11 mouse cellular contexts compared by ENCODE assay signal in genomic region chr16:56295888-56296648, GRCm38 (mm10).
DNase-seq lines count a peak whose midpoint lies in the region; ATAC-seq and TF ChIP-seq lines count a peak whose summit lies in the region.
"Had no signal": no experiment of that assay in that cellular context is flagged by ENCODE, and none has a peak within 500 bp of the region (broad histone marks: within the 10 kb centered on the region; RNA-seq: fewer than 3 reads in every experiment).

No protein-coding gene starts in this region.

- H3K4me1 ChIP-seq in heart, embryonic 10.5 days, result no peaks in the 10 kb centered on the region
- H3K4me1 ChIP-seq in neural tube, embryonic 13.5 days (replicated peaks), result no peaks in the 10 kb centered on the region
- no peaks in the 10 kb centered on the region for H3K4me1 ChIP-seq in stomach, postnatal 0 days (replicated peaks; ENCODE audit: control insufficient read depth, insufficient read depth)
- H3K4me1 ChIP-seq: embryonic facial prominence, embryonic 13.5 days; liver, embryonic 13.5 days had no signal

- TF ChIP-seq EP300 in stomach, postnatal 0 days (optimal IDR thresholded peaks at IDR 0.05), result no peak

- no peak overlapping the region for H3K4me2 ChIP-seq in neural tube, embryonic 13.5 days
- no peak overlapping the region for H3K4me2 ChIP-seq in stomach, postnatal 0 days (replicated peaks; ENCODE audit: low read depth)
- H3K4me2 ChIP-seq: embryonic facial prominence, embryonic 13.5 days; liver, embryonic 13.5 days had no signal

- no peaks in the 10 kb centered on the region for H3K36me3 ChIP-seq in heart, embryonic 10.5 days
- H3K36me3 ChIP-seq in neural tube, embryonic 13.5 days, result no peaks in the 10 kb centered on the region
- no peaks in the 10 kb centered on the region for H3K36me3 ChIP-seq in stomach, postnatal 0 days (ENCODE audit: control insufficient read depth, insufficient read depth, low read length)
- H3K36me3 ChIP-seq: embryonic facial prominence, embryonic 13.5 days; liver, embryonic 13.5 days had no signal

- H3K4me3 ChIP-seq in heart, embryonic 10.5 days, result no peak overlapping the region
- no peak overlapping the region for H3K4me3 ChIP-seq in neural tube, embryonic 13.5 days
- H3K4me3 ChIP-seq in stomach, postnatal 0 days (ENCODE audit: low read depth, low read length), result no peak overlapping the region
- H3K4me3 ChIP-seq: embryonic facial prominence, embryonic 13.5 days; liver, embryonic 13.5 days had no signal

- H3K27me3 ChIP-seq in heart, embryonic 10.5 days (ENCODE audit: insufficient read depth, poor library complexity, severe bottlenecking), result no peaks in the 10 kb centered on the region
- no peaks in the 10 kb centered on the region for H3K27me3 ChIP-seq in neural tube, embryonic 13.5 days
- no peaks in the 10 kb centered on the region for H3K27me3 ChIP-seq in stomach, postnatal 0 days (ENCODE audit: control insufficient read depth, insufficient read depth, low read length)
- H3K27me3 ChIP-seq: embryonic facial prominence, embryonic 13.5 days; liver, embryonic 13.5 days had no signal

- H3K9me3 ChIP-seq in heart, embryonic 10.5 days, result no peaks in the 10 kb centered on the region
- no peaks in the 10 kb centered on the region for H3K9me3 ChIP-seq in neural tube, embryonic 13.5 days
- H3K9me3 ChIP-seq in stomach, postnatal 0 days (ENCODE audit: control insufficient read depth, low read length), result no peaks in the 10 kb centered on the region
- H3K9me3 ChIP-seq: embryonic facial prominence, embryonic 13.5 days; liver, embryonic 13.5 days had no signal

- no peak overlapping the region for H3K9ac ChIP-seq in neural tube, embryonic 13.5 days
- no peak overlapping the region for H3K9ac ChIP-seq in stomach, postnatal 0 days (ENCODE audit: low read length)
- H3K9ac ChIP-seq: embryonic facial prominence, embryonic 13.5 days; liver, embryonic 13.5 days had no signal

- ATAC-seq in neural tube, embryonic 13.5 days (ENCODE audit: low read depth), result 0 out of 2 replicates have a peak, but pooled peaks have one; percentile 53
- peak; percentile 64; the same call in 1 of the 2 replicates for ATAC-seq in stomach, postnatal 0 days (ENCODE audit: low FRiP score, low TSS enrichment)
- no peak for ATAC-seq in megakaryocyte progenitor cell, adult 5-6 weeks (replicated peaks; ENCODE audit: poor library complexity)

- no peak for TF ChIP-seq CTCF in stomach, postnatal 0 days (IDR thresholded peaks at IDR 0.05; ENCODE audit: low read depth)

- 62% methylated on average over 3 of the region's 3 CpGs for WGBS in heart, embryonic 10.5 days
- WGBS in neural tube, embryonic 13.5 days, result 83% methylated on average over 3 of the region's 3 CpGs
- 42% methylated on average over 3 of the region's 3 CpGs for WGBS in stomach, postnatal 0 days

- no peak overlapping the region for H3K27ac ChIP-seq in heart, embryonic 10.5 days
- no peak overlapping the region for H3K27ac ChIP-seq in neural tube, embryonic 13.5 days (replicated peaks)
- no peak overlapping the region for H3K27ac ChIP-seq in stomach, postnatal 0 days (replicated peaks)
- H3K27ac ChIP-seq: embryonic facial prominence, embryonic 13.5 days; liver, embryonic 13.5 days had no signal

- DNase-seq in heart, adult 11 months, result peak; percentile 90
- no peak for DNase-seq in heart, embryonic 10.5 days (ENCODE audit: low spot score)
- DNase-seq in neural tube, embryonic 10.5 days (ENCODE audit: extremely low spot score, low spot score), result no peak
- peak; percentile 16 for DNase-seq in lung, postnatal 25 days (ENCODE audit: low spot score)
- no peak for DNase-seq in stomach, postnatal 0 days (ENCODE audit: low spot score)
- DNase-seq in spleen, adult 12 weeks (ENCODE audit: low spot score), result no peak
- DNase-seq: adrenal gland, postnatal 14 days; liver, embryonic 13.5 days had no signal

Comparison
In these comparisons a context has a peak if more than half of its experiments do, and no peak if none do; other contexts are left out.
1. DNase-seq: peak in heart, adult 11 months (single experiment) and lung, postnatal 25 days (single experiment); none in heart, embryonic 10.5 days (single experiment), neural tube, embryonic 10.5 days (single experiment), stomach, postnatal 0 days (single experiment) and spleen, adult 12 weeks (single experiment).